ENCODE assay signal across 13 mouse cellular contexts in genomic region chr5:71309414-71309813, GRCm38 (mm10).
"Had no signal": no experiment of that assay in that cellular context is flagged by ENCODE, and none has a peak within 500 bp of the region (broad histone marks: within the 10 kb centered on the region; RNA-seq: fewer than 3 reads in every experiment).

No protein-coding gene starts in this region.

- H3K4me3 ChIP-seq: kidney, embryonic 15.5 days; layer of hippocampus, adult 2 months; limb, embryonic 10.5 days; liver, embryonic 15.5 days; midbrain, embryonic 13.5 days had no signal

- DNase-seq: kidney, postnatal 36 days; lung, adult 2 months; lung, postnatal 36 days; right cerebral cortex, postnatal 14 days; thymus, adult 18-20 months; thymus, postnatal 14 days had no signal

- H3K27ac ChIP-seq: kidney, embryonic 15.5 days; layer of hippocampus, adult 2 months; limb, embryonic 10.5 days; liver, embryonic 15.5 days; midbrain, embryonic 13.5 days had no signal

- H3K27me3 ChIP-seq: kidney, embryonic 15.5 days; liver, embryonic 15.5 days; midbrain, embryonic 13.5 days had no signal

- ATAC-seq: lung, postnatal 0 days; midbrain, embryonic 13.5 days had no signal

- H3K9me3 ChIP-seq: kidney, embryonic 15.5 days; limb, embryonic 10.5 days; liver, embryonic 15.5 days; midbrain, embryonic 13.5 days had no signal

- H3K36me3 ChIP-seq: kidney, embryonic 15.5 days; limb, embryonic 10.5 days; liver, embryonic 15.5 days; midbrain, embryonic 13.5 days had no signal

- H3K4me1 ChIP-seq: kidney, embryonic 15.5 days; limb, embryonic 10.5 days; liver, embryonic 15.5 days; midbrain, embryonic 13.5 days had no signal

- H3K4me2 ChIP-seq: kidney, embryonic 15.5 days; liver, embryonic 11.5 days; liver, embryonic 15.5 days; midbrain, embryonic 13.5 days had no signal

- H3K9ac ChIP-seq: kidney, embryonic 15.5 days; liver, embryonic 15.5 days; midbrain, embryonic 13.5 days had no signal
